Mouse (Mus musculus) kidney, adult 2 months (tissue): Measurements from ENCODE around the gene Syne3.

Experiments
- CTCF ChIP-seq: fragments of 200-500 bp; conservative IDR thresholded peaks from 2 replicates; pipeline ENCODE4 v1.5.1; 2011; ENCODE audit warnings: low read depth, mild to moderate bottlenecking, control low read depth, low read length, moderate library complexity, mixed read lengths; ENCODE audit not compliant: insufficient read depth, insufficient read length
- POLR2A ChIP-seq: fragments of 200-500 bp; IDR thresholded peaks from one replicate; pipeline ENCODE4 v1.6.1; 2011; ENCODE audit warnings: low read depth, low read length, control low read depth

DNA sequence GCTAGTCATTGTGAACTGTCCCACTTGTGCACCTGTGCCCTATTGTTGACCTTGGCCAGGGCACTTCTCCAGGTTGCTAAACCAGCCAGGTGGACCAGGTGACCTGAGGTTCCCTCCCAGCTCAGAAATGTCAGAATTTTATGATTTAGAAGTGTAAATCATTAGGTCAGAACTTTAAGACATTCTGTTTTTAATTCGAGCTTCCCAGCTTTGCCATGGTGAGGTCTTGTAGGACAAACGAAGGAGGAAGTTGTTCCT is 4.0 kb downstream of the Syne3 start:
- TF ChIP-seq POLR2A (no peak), CTCF (no peak)
